Mouse (Mus musculus): ENCODE results near the gene Hdgfl3.

- TF ChIP-seq POLR2A (IDR thresholded peaks at IDR 0.05; ENCODE audit: low read depth, low read length): no peak
- no peak for TF ChIP-seq CTCF (conservative IDR thresholded peaks at IDR 0.05 in 1 of 2, IDR thresholded peaks at IDR 0.05 in 1 of 2; ENCODE audit: low read depth in 2 of 2, low read length in 2 of 2)
- no peak for TF ChIP-seq ZMIZ1 (IDR thresholded peaks at IDR 0.05; ENCODE audit: low read depth, low read length)
- TF ChIP-seq CHD2 (IDR thresholded peaks at IDR 0.05; ENCODE audit: low read length): no peak
- TF ChIP-seq NRF1 (IDR thresholded peaks at IDR 0.05; ENCODE audit: low read depth, low read length): no peak
- TF ChIP-seq MAFK (IDR thresholded peaks at IDR 0.05; ENCODE audit: insufficient replicate concordance, low read length): no peak
- no peak for TF ChIP-seq EP300 (IDR thresholded peaks at IDR 0.05; ENCODE audit: low read length)
- no peak for TF ChIP-seq UBTF (IDR thresholded peaks at IDR 0.05; ENCODE audit: low read depth, low read length)
- TF ChIP-seq HCFC1 (IDR thresholded peaks at IDR 0.05; ENCODE audit: low read depth, low read length): no peak
- no peak for TF ChIP-seq TCF12 (IDR thresholded peaks at IDR 0.05; ENCODE audit: low read depth, low read length)
- no peak for TF ChIP-seq E2F4 (IDR thresholded peaks at IDR 0.05; ENCODE audit: insufficient replicate concordance, low read depth, low read length)
- no peak for TF ChIP-seq SMC3 (IDR thresholded peaks at IDR 0.05; ENCODE audit: low read depth, low read length)
- no peak for TF ChIP-seq USF2 (conservative IDR thresholded peaks at IDR 0.05; ENCODE audit: low read depth, low read length)
- no peak for TF ChIP-seq KAT2A (IDR thresholded peaks at IDR 0.05; ENCODE audit: insufficient replicate concordance, low read length)
These were observed 74.2 kb downstream of the Hdgfl3 start for GRCm38 (mm10) chr7:81860071-81860470.
